Mouse (Mus musculus): ENCODE results near the gene Poc1a.

The Poc1a gene

DNA sequence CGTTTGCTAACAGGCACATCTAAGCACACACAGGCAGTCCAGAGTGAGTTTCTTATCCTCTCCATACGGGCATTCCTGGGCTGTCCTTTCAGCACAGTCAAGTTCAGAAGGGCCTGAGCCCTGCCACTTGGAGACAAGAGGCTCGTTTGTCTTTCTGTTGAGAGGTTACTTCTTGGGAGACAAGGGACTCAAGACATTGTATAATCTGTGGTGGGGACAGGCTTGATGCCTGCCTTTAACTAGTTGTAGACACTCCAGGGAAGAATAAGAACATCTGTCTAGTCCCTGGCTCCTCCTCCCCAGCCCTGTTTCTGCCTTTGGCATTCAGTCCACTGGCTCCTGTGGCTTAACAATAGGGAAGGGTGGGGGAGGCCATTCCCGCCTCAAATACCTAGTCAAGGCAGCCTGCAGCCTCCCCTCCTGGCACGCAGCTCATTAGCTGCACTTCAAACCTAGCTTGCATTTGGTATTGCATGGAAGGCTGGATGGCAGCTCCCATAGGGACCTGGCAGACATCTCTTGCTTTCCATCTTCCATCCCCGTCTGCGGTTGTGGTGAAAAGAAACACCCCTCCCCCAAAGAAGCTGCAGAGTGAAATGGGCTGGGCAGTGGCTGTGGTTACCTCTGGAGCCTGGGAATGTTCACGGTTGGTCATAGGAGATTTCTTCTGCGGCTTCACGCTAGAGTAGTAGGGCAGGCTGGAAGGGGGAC, 57.8 kb downstream of the Poc1a start:
- DNase-seq (ENCODE audit: low spot score in 2 of 2) = no peak

DNA sequence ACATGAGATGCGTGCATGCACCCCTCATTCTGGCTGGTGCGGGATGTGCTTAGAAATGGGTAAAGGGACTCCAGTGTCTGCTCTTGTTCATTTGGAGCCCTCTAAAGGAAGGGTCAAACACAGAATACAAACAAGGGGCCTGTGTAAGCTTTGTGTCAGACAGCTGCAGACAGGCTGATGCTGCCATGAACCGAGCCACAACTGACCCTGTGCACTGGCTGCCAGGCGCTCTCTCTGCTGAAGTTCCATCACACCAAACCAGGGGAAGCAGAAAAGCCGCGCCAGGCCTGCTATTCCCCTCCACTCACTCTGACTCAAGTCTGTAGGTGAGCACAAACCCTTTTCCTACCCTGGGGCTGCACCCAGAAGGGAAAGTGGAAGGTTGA, 58.3 kb downstream of the Poc1a start:
- DNase-seq (ENCODE audit: low spot score in 2 of 2) = no peak

DNA sequence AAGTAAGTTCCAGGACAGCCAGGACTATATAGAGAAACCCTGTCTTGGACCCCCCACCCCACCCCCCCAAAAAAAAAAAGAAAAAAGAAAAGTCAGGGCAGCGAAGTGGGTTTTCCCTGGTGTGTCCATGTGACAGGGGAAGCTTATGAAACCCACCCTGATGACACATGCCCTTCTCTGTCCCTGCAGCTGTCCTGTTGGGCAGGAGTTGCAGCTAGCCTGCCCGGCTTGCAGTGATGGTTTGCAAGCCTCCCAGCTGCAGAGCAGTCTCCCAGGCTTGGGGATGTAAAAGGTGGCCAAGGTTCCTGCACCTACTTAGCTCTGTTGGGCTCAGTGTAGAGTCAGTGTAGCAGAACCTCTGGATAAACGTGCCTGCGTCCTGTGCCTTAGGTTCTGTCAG, 58.9 kb downstream of the Poc1a start:
- no peak for DNase-seq (ENCODE audit: low spot score in 2 of 2)

DNA sequence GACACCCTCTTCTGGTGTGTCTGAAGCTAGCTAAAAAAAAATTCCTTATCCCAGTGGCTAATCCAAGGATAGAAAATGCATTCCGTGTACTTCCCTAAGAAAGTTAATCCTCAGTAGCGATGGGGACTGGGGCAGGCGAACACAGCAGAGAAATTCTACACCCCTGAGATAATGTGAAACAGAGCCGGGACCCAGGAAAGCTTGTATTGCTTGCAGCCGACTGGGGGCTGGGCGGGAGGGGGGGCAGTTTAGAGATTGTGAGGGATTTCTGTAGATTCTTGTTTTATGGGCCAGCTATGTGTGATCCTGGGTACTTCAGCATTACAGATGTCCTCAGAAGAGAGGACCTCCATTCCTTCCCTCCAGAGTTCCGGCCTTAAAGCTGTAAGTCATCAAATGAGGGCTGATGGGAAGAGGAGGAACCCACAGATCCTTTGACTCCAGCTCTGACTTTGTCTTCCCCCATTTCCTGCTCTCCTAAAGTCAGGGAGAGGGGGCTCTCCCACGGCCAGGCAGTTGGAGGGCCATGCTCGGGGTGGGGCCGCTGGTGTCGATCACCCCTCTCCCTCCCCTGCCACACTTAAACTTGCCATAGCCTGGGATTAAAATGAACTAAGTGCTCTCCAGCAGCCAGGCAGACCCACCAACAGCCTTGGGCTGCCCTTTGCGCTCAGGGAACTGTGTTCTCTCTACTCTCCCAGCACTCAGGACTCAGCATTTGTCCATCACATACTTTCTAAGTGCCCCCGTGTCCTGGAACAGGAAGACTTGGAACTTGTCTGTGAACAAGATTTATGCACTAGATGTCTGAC, 59.8 kb downstream of the Poc1a start:
- no peak for DNase-seq (ENCODE audit: low spot score in 2 of 2)

DNA sequence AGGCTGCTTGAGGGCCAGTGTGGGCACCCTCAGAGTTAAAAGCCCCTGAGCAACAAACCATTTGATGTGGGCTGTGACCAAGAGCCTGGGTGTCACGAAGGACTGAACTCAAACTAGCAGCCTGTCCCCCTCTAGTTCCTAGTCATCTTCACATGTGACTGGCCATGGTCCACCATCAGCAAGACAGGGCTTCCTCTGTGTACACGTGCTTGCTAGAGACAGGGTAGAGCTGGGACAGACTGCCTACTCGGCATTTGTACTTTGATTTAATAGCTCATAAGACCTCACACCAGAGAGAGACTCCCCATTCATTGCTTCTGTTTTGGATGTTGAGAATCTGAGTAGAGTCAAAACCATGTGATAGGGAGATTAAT, 60.4 kb downstream of the Poc1a start:
- no peak for DNase-seq (ENCODE audit: low spot score in 2 of 2)

DNA sequence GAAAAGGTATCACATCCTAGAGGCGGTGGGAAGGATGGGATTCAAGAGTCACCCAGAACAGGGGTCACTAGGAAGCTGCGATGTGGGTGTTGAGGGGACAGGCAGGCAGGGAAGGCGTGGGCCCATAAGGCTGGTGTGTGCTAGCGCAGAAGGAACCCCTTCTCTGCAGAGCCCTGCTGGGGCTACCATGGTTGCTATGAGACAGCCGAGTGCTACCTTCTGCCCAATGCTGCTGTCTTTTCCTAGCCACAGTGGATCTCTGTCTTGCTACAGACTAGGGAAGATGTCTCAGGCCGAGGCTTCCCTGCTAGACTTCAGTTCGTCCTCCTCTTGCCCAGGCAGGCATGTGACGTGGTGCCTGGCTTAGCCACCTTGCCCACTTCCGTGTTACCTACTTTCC, 61.7 kb downstream of the Poc1a start:
- DNase-seq (ENCODE audit: low spot score in 2 of 2) = no peak

DNA sequence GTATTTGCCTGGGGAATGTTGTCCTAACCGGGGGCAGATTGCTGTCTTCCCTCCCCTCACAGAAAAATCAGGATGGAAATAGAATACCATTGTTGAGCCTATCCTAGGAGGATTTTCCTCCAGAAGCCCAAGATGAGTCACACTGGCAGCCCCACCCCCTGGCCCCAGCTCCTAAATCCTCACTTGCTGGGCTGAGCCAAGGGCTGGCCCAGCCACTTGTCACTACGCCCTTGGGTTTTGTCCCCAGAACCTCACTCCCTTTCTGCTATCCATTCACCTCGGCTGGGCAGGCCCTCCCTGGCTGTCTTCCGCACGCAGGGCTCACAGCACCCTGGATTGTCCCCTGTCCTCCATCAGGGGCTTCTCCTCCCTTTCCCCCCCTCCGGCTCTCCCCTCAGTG, 64.3 kb downstream of the Poc1a start:
- peak in 1 of 2 experiments; percentile 46 for DNase-seq (ENCODE audit: low spot score in 2 of 2)

DNA sequence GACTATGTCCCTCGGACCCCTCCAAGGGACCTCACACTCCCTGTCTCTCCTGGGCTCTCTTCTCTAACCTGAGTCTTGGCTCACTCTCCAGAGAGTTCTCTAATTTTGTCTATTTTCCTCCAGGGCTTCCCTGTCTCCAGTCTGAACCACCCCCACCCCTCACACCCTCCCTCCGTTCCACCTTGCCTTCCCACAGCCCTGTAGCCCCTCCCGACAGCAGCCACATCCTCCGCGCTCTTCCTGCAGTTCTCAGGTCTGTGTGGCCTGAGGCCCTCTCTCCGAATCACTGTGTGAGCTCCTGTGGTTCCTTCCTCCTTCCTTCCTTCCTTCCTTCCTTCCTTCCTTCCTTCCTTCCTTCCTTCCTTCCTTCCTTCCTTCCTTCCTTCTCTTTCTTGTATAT, 64.8 kb downstream of the Poc1a start:
- no peak for DNase-seq (ENCODE audit: low spot score in 2 of 2)

DNA sequence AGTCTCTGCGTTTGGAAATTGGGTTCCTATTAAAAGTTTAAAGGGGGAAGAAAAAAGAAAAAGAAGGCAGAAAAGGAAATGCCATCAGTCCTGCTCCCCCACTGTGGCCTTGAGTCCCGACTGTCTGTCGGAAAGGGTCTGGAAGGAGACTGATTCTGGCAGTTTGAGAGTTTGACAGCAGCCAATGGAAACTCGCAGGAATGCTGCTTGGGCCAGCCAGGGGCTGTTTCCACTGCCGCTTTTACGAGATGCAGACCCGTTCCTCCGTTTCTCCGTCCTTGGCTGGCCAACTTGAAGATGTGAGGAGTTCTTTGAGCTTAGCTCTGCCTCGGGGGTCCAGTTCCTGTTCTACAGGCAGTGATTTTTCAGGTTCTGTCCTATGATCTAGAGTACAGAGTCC, 67.4 kb downstream of the Poc1a start:
- no peak for DNase-seq (ENCODE audit: low spot score in 2 of 2)

DNA sequence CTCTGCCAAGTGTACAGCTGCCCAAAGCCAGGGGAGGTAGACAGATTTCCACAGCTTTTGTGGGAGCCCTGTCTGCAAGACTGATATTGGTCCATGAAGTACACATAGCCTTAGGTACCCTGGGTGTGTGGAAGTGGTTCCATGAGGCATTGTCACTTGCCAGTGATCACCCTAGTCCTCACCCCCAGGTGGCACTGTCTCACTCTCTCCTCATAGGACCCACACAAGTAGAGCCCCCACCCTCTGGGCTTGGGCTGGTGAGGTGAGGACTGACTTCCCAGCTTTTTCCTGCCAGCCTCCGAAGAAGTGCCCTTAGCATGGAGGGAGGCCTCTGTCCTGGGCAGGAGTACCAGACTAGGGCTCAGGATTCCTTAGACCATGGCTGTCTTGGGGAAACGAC, 68.2 kb downstream of the Poc1a start:
- no peak for DNase-seq (ENCODE audit: low spot score in 2 of 2)

DNA sequence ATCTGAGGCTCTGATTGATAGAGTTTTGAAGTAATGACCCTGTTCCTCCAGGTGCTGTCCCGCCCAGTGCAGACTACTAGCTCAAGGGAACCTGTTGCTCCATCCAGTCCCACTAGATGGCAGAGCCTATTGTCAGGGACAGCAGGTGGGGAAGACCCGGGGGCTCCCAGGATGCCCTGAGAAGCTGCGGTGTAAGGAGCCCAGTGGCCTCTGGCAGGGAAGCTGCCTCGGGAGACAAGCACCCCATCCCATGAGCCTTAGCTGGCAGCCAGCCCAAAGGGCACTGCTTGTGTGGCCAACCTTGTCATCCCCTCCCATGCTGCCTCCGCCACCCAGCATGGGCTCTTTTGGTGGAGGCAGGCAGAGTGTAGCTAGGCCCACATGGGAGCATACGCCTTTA, 70.3 kb downstream of the Poc1a start:
- DNase-seq (ENCODE audit: low spot score in 2 of 2) = no peak

DNA sequence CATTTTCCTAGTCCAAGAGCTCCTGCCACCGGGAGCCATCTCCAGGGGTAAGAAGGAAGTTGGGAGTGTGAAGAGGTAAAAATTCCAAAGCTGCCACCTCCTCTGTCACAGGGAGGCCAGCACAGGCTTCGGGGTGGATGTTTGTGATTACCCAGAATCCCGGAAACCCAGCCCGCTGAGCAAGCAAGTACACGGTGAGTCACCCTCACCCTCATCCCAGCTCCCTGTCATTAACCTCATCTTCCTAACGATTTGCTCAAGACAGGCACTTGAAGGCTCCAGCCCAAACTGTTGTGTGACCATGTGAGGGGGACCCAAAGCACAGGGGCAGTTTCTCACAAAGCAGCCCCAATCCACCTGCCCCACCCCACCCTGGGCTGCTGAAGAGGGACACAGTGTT, 72.9 kb downstream of the Poc1a start:
- DNase-seq (ENCODE audit: low spot score in 2 of 2) = no peak

DNA sequence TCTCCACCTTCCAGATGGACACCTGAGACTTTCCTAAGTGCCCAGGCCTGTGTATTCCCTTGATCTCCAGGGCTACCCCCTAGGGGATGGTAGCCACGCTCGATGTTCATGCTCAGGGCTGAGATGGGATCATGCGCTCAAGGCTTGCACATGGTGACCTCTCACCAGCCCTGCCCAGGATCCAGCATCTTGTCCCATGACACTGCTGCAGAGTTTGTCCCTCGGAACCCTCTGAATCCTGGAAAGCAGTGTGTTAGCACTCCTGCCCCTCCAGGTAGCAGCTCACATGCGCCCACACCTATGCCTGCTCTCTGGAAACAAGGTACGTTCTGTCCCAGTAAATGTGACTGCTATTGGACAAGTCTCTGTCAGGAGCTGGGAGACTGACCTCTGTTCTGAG, 73.9 kb downstream of the Poc1a start:
- DNase-seq (ENCODE audit: low spot score in 2 of 2) = no peak

DNA sequence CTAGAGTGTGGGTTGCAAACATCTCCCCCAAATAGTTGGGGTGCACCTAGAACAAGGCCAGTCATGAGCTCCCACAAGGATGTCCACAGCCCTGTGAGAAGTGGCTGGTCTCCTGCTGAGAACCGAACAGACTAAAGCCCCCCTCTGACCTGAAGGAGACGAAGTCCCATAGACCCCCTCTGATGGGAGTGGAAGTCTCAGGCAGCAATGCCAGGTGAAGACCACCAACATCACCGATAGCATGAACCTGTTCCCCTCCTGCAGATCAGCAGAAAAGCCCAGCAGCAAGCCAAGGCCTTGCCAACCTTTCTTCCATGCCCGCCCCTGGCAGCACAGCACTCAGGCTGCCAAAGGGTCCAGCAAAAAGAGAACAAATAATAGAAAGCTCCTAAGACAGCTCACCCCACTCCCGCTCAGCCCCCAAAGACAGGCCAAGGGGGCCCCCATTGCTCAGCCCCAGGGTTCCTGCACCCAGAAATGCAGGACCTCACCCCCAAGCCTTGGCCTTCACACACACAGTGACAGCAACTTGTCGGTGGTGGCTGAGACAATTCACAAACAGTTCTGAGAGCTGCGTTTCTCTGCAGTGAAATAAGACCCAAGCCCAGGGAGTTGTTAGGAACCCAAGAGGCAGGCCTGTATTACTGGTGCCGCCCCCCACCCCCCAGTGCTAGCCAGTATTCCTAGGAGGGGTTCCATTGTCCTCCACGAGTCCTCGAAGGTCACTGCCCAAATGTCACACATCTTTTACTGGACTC, 74.5 kb downstream of the Poc1a start:
- no peak for DNase-seq (ENCODE audit: low spot score in 2 of 2)

DNA sequence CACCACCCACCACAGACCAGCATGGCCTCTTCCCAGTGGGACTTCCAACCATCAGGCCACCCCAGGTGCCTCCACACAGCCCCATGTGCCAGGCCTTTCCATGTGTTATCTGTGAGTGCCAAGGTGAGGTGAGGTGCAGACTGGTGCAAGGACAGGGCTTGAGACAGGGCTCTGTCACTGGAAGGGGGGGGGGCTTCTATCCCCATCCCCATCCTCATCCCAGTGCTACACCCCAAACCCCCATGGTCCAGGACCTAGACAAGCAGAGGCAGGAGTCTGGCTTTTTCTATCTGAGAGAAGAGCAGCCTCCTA, 75.1 kb downstream of the Poc1a start:
- DNase-seq (ENCODE audit: low spot score in 2 of 2) = no peak

DNA sequence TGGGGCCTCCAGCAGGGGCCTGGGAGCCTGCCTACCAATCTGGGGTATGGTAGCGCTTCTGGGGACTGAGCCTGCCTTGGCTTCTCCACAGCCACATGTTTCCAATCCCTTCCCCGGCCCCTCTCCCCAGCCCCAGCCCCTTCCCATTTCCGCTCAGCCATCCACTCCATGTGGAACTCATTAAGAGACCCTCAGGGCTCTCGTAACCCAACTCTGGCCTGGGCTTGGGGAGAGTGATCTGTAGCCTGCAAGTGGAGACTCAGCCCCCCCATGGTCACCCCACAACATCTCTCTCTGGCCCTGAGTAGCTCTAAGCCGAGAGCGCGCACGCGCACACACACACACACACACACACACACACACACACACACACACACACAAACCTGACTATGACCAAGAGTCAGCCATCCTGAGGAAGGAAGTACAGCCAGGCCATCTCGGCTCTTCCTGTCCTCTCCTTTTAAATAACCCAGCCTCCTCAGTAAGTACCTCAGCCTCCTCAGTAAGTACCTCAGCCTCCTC, 75.5 kb downstream of the Poc1a start:
- DNase-seq (ENCODE audit: low spot score in 2 of 2) = no peak

DNA sequence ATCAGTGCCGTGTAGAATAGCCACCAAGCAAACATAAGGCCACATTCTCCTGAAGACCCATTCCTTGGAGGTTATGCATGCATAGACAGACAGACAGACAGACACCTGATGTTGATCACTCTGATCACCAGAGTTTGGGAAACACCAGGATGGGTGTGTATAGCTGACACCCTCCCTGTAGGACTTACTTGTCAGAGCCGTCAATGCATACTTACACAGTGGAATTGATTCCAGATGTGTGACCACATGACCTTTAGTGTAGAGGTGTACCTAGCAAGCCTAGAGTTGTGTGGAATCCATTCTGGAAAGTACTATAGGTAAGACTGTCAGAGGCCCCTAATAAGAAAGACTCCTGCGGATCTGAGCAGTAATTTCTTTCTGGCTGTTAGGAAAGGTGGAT, 76.3 kb downstream of the Poc1a start:
- DNase-seq (ENCODE audit: low spot score in 2 of 2) = no peak

DNA sequence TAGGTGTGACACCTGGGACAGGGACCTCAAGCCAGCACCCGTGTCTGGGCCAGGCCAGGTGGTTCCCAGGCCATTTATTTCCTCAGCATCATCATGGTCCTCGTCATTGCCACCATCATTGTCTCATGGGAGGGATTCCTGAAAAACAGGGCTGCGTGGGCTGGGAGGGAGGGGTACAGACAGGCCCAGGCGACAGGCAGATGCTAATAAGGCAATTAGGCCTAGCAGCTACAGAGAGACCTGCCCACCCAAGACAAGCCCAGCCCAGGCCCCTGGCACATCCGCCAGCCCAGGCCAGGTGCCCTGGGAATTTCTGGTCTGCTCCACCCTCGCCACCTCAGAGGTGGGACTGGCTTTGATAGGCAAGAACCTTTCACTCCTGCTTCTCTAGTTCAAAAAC, 78.4 kb downstream of the Poc1a start:
- DNase-seq (ENCODE audit: low spot score in 2 of 2) = no peak

DNA sequence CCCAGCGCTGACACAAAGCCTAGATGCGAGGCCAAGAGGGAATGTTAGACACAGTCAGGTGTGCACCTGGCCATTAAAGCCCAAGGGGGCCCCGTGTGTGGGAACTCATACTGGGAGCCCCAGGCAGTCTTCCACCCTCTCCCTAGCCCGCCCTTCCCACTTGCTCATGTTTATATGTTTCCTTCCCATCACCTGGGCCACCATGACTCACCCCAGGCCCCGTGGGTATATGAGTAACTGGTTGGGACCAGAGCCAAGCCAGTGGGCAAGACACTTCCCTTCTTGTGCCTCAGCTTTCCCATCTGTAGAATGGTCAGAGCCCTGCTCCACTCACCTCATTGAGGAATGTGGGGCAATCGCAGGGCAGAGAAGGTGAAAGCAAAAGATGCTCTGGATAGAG, 80.3 kb downstream of the Poc1a start:
- no peak for DNase-seq (ENCODE audit: low spot score in 2 of 2)

DNA sequence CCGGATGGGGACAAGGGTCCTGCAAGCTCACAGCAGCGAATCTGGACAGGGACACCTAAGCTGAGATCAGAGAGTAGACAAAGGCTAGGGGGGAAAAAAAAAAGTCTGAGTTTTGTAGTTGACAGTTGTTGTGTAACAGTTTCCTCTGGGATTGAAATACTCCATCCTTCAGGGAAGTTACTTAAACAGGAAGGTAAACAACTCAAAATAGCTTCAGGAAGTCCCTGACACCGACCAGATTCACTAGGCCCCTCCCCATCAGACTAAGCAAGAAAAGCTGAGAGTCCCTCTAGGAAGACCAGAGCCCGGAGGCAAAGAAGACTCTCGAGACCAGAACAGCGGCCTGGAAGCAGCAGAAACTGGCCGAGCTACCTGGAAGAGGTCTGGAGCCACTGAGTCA, 84.5 kb downstream of the Poc1a start:
- DNase-seq (ENCODE audit: low spot score in 2 of 2) = no peak

DNA sequence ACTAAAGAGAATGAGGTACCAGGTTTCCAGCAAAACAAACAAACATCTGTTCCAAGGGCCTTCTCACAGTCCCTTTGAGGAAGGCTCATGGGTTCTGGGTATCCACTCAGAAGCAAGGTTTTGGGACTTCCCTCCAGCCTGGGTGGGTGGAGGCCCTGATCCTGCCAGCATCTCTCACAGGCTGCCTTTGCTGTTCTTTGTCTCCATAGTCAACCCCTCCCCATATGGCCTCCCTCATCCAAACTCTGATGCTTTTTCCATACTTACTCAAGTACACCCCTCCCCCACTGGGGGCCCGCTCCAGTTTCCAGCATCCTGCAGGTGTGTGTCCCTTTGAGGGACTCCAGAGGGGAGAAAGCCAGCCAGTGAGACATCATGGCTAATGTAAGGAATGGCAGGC, 85.3 kb downstream of the Poc1a start:
- DNase-seq (ENCODE audit: low spot score in 2 of 2) = no peak

DNA sequence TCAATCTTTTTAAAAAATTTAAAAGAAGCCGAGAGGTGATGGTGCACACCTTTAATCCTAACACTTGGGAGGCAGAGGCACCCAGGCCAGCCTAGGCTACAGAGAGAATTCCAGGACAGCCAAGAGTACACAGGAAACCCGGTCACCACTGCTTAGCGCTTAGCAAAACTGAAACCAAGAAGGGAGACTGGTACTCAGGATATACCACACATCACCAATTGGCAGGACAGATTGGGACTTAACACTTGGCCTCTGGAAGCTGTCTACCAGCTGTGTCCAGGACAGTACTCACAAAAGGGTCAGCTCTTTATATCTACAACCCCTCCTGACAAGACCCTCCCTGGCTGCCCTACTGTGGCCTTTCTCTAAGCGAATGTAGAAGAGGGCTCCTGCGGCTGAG, 86.1 kb downstream of the Poc1a start:
- no peak for DNase-seq (ENCODE audit: low spot score in 2 of 2)

DNA sequence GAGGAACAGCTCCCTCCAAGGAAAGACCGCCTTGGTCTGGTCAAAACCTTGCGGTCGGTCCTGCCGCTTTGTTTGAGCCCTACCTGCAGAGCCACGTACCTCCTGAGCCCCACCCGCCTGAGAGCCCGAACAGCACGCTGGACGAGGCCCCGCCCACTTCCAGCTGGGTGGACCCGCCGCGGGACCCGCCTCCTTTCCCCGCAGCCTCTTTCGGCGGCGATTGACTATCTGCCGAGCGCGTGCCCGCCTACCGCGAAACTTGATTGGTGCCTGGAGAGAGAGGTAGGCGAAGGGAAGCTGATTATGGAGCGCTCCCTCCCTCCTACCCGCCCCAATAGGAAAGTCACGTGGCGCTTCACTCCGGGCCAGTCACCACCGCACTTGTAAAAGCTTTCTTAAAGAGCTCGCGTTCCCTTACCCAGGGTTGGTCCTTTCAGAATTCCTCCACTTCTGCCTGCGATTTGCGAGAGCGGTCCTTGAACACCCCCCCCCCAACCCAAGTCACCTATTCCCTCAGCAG, 86.8 kb downstream of the Poc1a start:
- DNase-seq (ENCODE audit: low spot score in 2 of 2) = peak; percentile 80 to 95

Measured in frontal cortex, postnatal 25 days (tissue).